Mouse (Mus musculus): ENCODE data around the gene Prokr2.
"Not testable (repeated sequence)": the region's sequence is repeated elsewhere in the genome, so short reads cannot be mapped to it uniquely, and the experiment has no call there.

Gene Prokr2

GRCm38 (mm10) chr2:132341293-132341692, 44.0 kb downstream of the Prokr2 start:
- DNase-seq (ENCODE audit: low read depth, low spot score), result no peak

GRCm38 (mm10) chr2:132340350-132340749, 44.9 kb downstream of the Prokr2 start:
- no peak for DNase-seq (ENCODE audit: low read depth, low spot score)

GRCm38 (mm10) chr2:132337202-132337601, 48.0 kb downstream of the Prokr2 start:
- no peak for DNase-seq (ENCODE audit: low read depth, low spot score)

- DNase-seq (ENCODE audit: low read depth, low spot score), result no peak
These were observed 61.7 kb downstream of the Prokr2 start for GRCm38 (mm10) chr2:132323541-132323940.

- DNase-seq (ENCODE audit: low read depth, low spot score), result no peak
These were observed 64.7 kb downstream of the Prokr2 start for GRCm38 (mm10) chr2:132320516-132320915.

GRCm38 (mm10) chr2:132317178-132317577, 68.1 kb downstream of the Prokr2 start:
- DNase-seq (ENCODE audit: low read depth, low spot score), result no peak

GRCm38 (mm10) chr2:132316041-132316808, 69.0 kb downstream of the Prokr2 start:
- DNase-seq (ENCODE audit: low read depth, low spot score), result peak; percentile 59

GRCm38 (mm10) chr2:132314057-132314456, 71.2 kb downstream of the Prokr2 start:
- not testable (repeated sequence) for DNase-seq (ENCODE audit: low read depth, low spot score)

GRCm38 (mm10) chr2:132313568-132313967, 71.7 kb downstream of the Prokr2 start:
- no peak for DNase-seq (ENCODE audit: low read depth, low spot score)

GRCm38 (mm10) chr2:132312616-132313015, 72.6 kb downstream of the Prokr2 start:
- DNase-seq (ENCODE audit: low read depth, low spot score), result no peak

- DNase-seq (ENCODE audit: low read depth, low spot score), result no peak
These were observed 75.8 kb downstream of the Prokr2 start for GRCm38 (mm10) chr2:132309398-132309930.

- DNase-seq (ENCODE audit: low read depth, low spot score), result no peak
These were observed 76.4 kb downstream of the Prokr2 start for GRCm38 (mm10) chr2:132308829-132309228.

GRCm38 (mm10) chr2:132307213-132307843, 77.9 kb downstream of the Prokr2 start:
- no peak for DNase-seq (ENCODE audit: low read depth, low spot score)

GRCm38 (mm10) chr2:132305988-132306387, 79.3 kb downstream of the Prokr2 start:
- DNase-seq (ENCODE audit: low read depth, low spot score), result no peak

GRCm38 (mm10) chr2:132305165-132305564, 80.1 kb downstream of the Prokr2 start:
- DNase-seq (ENCODE audit: low read depth, low spot score), result no peak

GRCm38 (mm10) chr2:132301436-132301835, 83.8 kb downstream of the Prokr2 start:
- DNase-seq (ENCODE audit: low read depth, low spot score), result no peak

- DNase-seq (ENCODE audit: low read depth, low spot score), result no peak
These were observed 87.0 kb downstream of the Prokr2 start for GRCm38 (mm10) chr2:132298250-132298649.

GRCm38 (mm10) chr2:132293694-132294450, 91.4 kb downstream of the Prokr2 start:
- no peak for DNase-seq (ENCODE audit: low read depth, low spot score)

GRCm38 (mm10) chr2:132292083-132292482, 93.2 kb downstream of the Prokr2 start:
- DNase-seq (ENCODE audit: low read depth, low spot score), result no peak

- no peak for DNase-seq (ENCODE audit: low read depth, low spot score)
These were observed 94.0 kb downstream of the Prokr2 start for GRCm38 (mm10) chr2:132291265-132291664.

GRCm38 (mm10) chr2:132290808-132291207, 94.4 kb downstream of the Prokr2 start:
- DNase-seq (ENCODE audit: low read depth, low spot score), result no peak

GRCm38 (mm10) chr2:132289213-132289612, 96.0 kb downstream of the Prokr2 start:
- DNase-seq (ENCODE audit: low read depth, low spot score), result not testable (repeated sequence)

Measured in embryo, embryonic 11.5 days (tissue).